Mouse (Mus musculus) testis, postnatal 14 days (tissue): ENCODE measurements around the gene Jmy.
"Not testable (repeated sequence)": the region's sequence is repeated elsewhere in the genome, so short reads cannot be mapped to it uniquely, and the experiment has no call there.

Experiments
- DNase-seq: peaks from one replicate; pipeline ENCODE4 v3.0.0; 2021; ENCODE audit warnings: low spot score

The Jmy gene

GRCm38 (mm10) chr13:93499167-93499972, at the start of gene Jmy:
TSS of gene Jmy (minus strand) at chr13:93499808.
- DNase-seq: peak; percentile 93

- no peak for DNase-seq
Measured at GRCm38 (mm10) chr13:93547641-93548040, 48.0 kb upstream of the Jmy start.

- no peak for DNase-seq
Measured at GRCm38 (mm10) chr13:93546011-93546410, 46.4 kb upstream of the Jmy start.

GRCm38 (mm10) chr13:93544274-93544673, 44.7 kb upstream of the Jmy start:
- no peak for DNase-seq

- DNase-seq: no peak
Measured at GRCm38 (mm10) chr13:93539311-93539710, 39.7 kb upstream of the Jmy start.

GRCm38 (mm10) chr13:93518753-93519319, 19.2 kb upstream of the Jmy start:
- DNase-seq: no peak

GRCm38 (mm10) chr13:93517223-93517622, 17.6 kb upstream of the Jmy start:
- no peak for DNase-seq

- DNase-seq: no peak
Measured at GRCm38 (mm10) chr13:93514000-93514795, 14.6 kb upstream of the Jmy start.

- DNase-seq: no peak
Measured at GRCm38 (mm10) chr13:93510447-93511180, 11.0 kb upstream of the Jmy start.

- not testable (repeated sequence) for DNase-seq
Measured at GRCm38 (mm10) chr13:93506920-93507319, 7.3 kb upstream of the Jmy start.

GRCm38 (mm10) chr13:93501724-93502123, 2.1 kb upstream of the Jmy start:
- no peak for DNase-seq

- no peak for DNase-seq
Measured at GRCm38 (mm10) chr13:93499973-93500633, 495 bp upstream of the Jmy start.

GRCm38 (mm10) chr13:93498211-93499166, 1.1 kb downstream of the Jmy start:
- peak; percentile 73 for DNase-seq

GRCm38 (mm10) chr13:93496977-93497376, 2.6 kb downstream of the Jmy start:
- DNase-seq: no peak

- DNase-seq: no peak
Measured at GRCm38 (mm10) chr13:93488510-93488909, 11.1 kb downstream of the Jmy start.

- DNase-seq: peak; percentile 46
Measured at GRCm38 (mm10) chr13:93487734-93488133, 11.9 kb downstream of the Jmy start.

GRCm38 (mm10) chr13:93484276-93484675, 15.3 kb downstream of the Jmy start:
- no peak for DNase-seq

- DNase-seq: no peak
Measured at GRCm38 (mm10) chr13:93481110-93481509, 18.5 kb downstream of the Jmy start.

GRCm38 (mm10) chr13:93478344-93478743, 21.3 kb downstream of the Jmy start:
- DNase-seq: no peak

- DNase-seq: no peak
Measured at GRCm38 (mm10) chr13:93468355-93468754, 31.3 kb downstream of the Jmy start.
